Mouse (Mus musculus): Measurements from ENCODE around the gene Dydc1.

The Dydc1 gene

GRCm38 (mm10) chr14:41072229-41072943 is at the start of gene Dydc1:
Gene Dydc1, plus strand, starts transcription at chr14:41072911.
- DNase-seq (ENCODE audit: low read depth, low spot score), result peak; percentile 74

DNA sequence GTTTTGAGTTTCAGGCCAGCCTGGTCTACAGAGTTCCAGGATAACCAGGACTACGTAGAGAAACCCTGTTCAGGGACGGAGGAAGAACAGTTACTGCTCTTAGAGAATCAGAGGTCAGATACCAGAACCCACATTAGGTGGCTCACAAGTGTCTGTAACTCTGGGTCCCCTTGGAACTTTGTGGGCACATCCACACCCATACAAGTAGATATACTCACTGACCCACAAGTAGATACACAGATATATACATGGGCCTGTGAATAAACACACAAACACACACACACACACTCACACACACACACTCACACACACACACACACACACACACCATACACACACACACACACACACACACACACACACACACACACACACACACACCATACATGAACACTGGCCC is 47.6 kb upstream of the Dydc1 start:
- DNase-seq (ENCODE audit: low read depth, low spot score), result no peak

GRCm38 (mm10) chr14:41025594-41026284 is 47.0 kb upstream of the Dydc1 start:
- no peak for DNase-seq (ENCODE audit: low read depth, low spot score)

- no peak for DNase-seq (ENCODE audit: low read depth, low spot score)
Measured at GRCm38 (mm10) chr14:41029303-41029702, 43.4 kb upstream of the Dydc1 start.

GRCm38 (mm10) chr14:41030989-41031513 is 41.7 kb upstream of the Dydc1 start:
- no peak for DNase-seq (ENCODE audit: low read depth, low spot score)

- DNase-seq (ENCODE audit: low read depth, low spot score), result peak; percentile 87
Measured at GRCm38 (mm10) chr14:41033135-41034110, 39.3 kb upstream of the Dydc1 start.

- DNase-seq (ENCODE audit: low read depth, low spot score), result peak; percentile 73
Measured at GRCm38 (mm10) chr14:41035146-41035798, 37.4 kb upstream of the Dydc1 start.

DNA sequence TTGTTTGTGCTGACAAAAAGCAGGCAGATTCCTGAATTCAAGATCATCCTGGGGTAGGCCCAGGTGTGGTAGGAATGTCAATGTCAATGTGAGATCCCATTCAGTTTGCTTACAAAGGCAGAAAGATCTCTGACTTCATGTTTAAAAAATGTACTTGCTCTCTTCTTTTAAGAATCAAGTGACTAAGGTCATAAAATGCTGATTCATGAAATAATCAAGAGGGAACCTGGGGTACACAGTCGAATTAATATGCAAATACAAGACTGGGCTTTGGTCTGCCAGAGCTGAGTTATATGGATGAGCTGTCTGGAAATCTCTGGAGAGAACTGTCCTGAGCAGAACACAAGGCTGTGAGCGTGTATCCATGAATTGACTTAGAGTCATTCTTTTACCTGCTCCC is 25.3 kb upstream of the Dydc1 start:
- DNase-seq (ENCODE audit: low read depth, low spot score), result peak; percentile 71

DNA sequence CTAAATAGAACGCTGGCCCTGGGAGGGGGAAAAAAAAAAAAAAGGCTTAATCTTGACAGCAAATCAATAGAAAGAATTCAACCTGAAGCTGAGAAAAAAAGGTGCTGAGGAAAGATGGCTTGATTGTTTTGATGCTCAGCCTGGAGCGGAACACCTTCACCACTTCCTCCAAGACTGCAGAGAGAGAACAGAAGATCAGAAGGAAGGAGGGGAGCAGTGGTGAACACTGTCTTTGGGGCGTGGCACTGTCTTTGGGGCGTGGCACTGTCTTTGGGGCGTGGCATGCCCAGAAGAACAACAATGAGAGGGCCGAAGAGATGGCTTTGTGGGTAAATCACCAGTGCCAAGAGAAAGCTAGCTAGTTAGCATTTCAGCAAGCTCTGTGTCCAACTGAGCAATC is 22.2 kb upstream of the Dydc1 start:
- peak; percentile 34 for DNase-seq (ENCODE audit: low read depth, low spot score)

GRCm38 (mm10) chr14:41052481-41052880 is 20.2 kb upstream of the Dydc1 start:
- DNase-seq (ENCODE audit: low read depth, low spot score), result peak; percentile 68

GRCm38 (mm10) chr14:41053190-41053589 is 19.5 kb upstream of the Dydc1 start:
- DNase-seq (ENCODE audit: low read depth, low spot score), result peak; percentile 51

DNA sequence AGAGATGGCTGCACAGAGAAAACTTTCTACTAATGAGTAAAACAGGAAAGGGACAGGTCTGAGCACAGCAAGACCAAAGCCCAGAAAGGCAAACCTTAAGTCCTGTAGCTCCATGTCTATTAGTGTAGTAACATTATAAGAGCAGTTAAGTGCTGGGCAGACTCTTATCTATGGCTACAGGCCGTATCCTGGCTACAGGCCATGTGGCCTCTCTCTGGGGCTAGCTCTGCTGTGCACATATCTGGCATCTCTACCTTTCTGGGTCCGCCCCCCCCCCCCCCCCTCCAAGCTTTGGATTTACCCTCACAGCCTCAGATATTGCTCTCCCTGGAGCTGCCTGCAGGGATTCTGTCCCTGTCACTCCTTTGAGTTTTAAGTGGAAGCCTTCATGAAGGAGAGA is 7.5 kb upstream of the Dydc1 start:
- no peak for DNase-seq (ENCODE audit: low read depth, low spot score)

- peak; percentile 31 for DNase-seq (ENCODE audit: low read depth, low spot score)
Measured at GRCm38 (mm10) chr14:41066416-41066815, 6.3 kb upstream of the Dydc1 start.

GRCm38 (mm10) chr14:41069108-41069507 is 3.6 kb upstream of the Dydc1 start, which contains the start of gene Dydc2:
Gene Dydc2, minus strand, starts transcription at chr14:41069208.
- DNase-seq (ENCODE audit: low read depth, low spot score), result no peak

- no peak for DNase-seq (ENCODE audit: low read depth, low spot score)
Measured at GRCm38 (mm10) chr14:41070343-41070742, 2.4 kb upstream of the Dydc1 start.

- no peak for DNase-seq (ENCODE audit: low read depth, low spot score)
Measured at GRCm38 (mm10) chr14:41072944-41073275, 199 bp downstream of the Dydc1 start.

DNA sequence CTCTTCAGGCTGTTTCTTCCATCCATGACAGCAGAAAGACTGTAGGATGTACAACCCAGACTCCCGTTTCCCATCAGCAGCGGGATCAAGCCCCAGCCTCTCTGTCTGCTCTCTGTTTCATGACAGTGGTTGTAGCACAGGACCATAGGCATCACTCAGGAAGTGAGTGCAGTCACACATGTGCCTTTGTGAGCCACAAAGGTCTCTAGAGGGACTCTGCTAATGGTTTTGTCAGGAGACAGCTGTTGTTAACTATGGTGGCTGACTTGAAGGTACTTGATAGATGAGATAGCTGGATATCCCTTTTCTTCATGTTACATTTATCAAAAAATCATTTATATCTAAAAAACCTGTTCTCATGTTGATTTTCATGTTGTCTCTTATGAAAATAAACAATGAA is 9.7 kb downstream of the Dydc1 start:
- DNase-seq (ENCODE audit: low read depth, low spot score), result no peak

- DNase-seq (ENCODE audit: low read depth, low spot score), result peak; percentile 70
Measured at GRCm38 (mm10) chr14:41087509-41087908, 14.8 kb downstream of the Dydc1 start.

DNA sequence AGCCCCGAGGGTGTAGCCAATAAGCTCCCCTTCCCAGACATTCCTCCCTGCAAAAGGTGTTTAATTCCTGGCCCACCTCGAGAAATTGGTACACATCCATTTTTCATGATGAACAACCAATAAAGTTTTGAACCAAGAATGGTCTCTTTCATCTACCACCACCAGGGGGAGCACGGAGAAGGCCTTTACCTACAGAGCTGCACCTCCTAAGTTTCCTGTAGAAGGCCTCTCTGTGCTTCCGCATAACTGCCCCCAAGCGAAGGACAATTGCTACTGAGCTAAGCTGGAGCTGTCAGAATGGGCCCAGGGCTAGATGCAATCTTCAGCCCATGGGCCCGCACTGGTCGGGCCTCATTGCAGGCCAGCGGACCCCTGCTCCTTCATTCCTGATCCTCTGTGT is 18.1 kb downstream of the Dydc1 start:
- DNase-seq (ENCODE audit: low read depth, low spot score), result peak; percentile 86

- DNase-seq (ENCODE audit: low read depth, low spot score), result peak; percentile 26
Measured at GRCm38 (mm10) chr14:41094114-41094513, 21.4 kb downstream of the Dydc1 start.

GRCm38 (mm10) chr14:41096296-41096860 is 23.7 kb downstream of the Dydc1 start:
- DNase-seq (ENCODE audit: low read depth, low spot score), result no peak
